Mouse (Mus musculus) spleen, adult 2 months (tissue): ENCODE data around the gene Rnf103.

Source experiments
- CTCF ChIP-seq: fragments of 200-500 bp; IDR thresholded peaks from 2 replicates; pipeline ENCODE4 v1.5.1; 2011; ENCODE audit warnings: mild to moderate bottlenecking, inconsistent platforms; ENCODE audit not compliant: insufficient read depth, insufficient read length, insufficient replicate concordance; ENCODE audit errors: extremely low read depth
- POLR2A ChIP-seq: fragments of 200-500 bp; IDR thresholded peaks from 2 replicates; pipeline ENCODE4 v1.6.1; 2011; ENCODE audit warnings: low read depth, low read length, inconsistent platforms

DNA sequence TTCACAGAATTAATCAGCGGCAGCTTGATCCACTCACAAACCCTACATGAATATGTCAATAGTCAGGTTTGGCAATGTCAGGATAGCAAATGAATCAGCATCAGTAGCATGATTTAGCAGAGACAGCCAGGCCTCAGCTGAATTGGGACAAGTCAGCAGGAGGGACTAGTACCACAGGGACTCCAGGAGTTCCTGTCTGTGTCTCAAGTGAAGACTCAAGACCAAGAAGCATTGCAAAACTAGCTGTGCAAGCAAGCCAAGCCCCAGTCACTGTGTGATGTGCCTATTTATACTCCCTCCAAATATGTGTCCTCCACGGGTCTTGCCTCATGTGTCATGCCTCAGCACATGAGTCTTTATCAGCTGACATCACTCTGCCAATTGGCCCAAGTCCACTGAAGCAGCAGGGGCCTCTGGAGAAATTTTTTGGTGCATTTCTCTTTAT lies 61.8 kb downstream of the Rnf103 start:
- no peak for TF ChIP-seq POLR2A
- TF ChIP-seq CTCF = no peak
